Mouse (Mus musculus) heart, postnatal 0 days (tissue): ENCODE measurements at regions not wholly inside any gene's neighbourhood (a gene's known extent, or its start where the extent isn't known, plus 50 kb on each side); places are given as distances from the start of the nearest gene placed in this dataset.

Experiments
- CTCF ChIP-seq: IDR thresholded peaks from 2 replicates; pipeline ENCODE4 v1.5.1; 2016; ENCODE audit warnings: antibody characterized with exemption, control low read depth, low read depth
- EP300 ChIP-seq: IDR thresholded peaks from 2 replicates; pipeline ENCODE4 v1.6.1; 2016; ENCODE audit warnings: antibody characterized with exemption, low read depth

DNA sequence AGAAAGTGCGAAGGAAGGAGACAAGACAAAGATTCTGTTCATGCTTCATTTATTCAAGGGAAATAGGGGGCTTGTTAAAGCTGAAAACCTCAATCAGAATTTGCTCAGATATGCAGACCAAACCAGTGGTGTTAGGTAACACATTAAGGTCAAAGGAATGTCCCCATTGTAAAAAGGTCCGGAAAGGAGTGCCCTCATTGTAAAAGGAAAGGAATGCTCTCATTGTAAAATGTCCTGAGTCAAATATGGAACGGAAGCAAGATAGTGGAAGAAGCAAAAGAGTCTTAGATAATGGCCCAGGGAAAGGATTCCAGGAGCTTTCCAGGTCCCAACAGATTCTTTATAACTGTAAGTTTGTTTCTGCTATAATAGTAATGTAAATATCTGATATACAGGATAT is 161.2 kb upstream of the Ddi1 start:
- no peak for TF ChIP-seq CTCF
- TF ChIP-seq EP300, result no peak
